Mouse (Mus musculus) midbrain, embryonic 11.5 days (tissue): ENCODE results near the gene R3hdm2. TPM values are rescaled to one million over a fixed set of nuclear protein-coding genes. Genes with fewer than 3 reads are reported as not detected.

ENCODE experiments used
- ATAC-seq: fragments of 200-750 bp; cut with Nextera tagmentation; 2 replicates; pipeline ENCODE4 v1.8.0; 2017; ENCODE audit warnings: moderate TSS enrichment, moderate library complexity; ENCODE audit not compliant: low FRiP score
- DNase-seq: peaks from one replicate; pipeline ENCODE4 v3.0.0; 2015; ENCODE audit warnings: low spot score; ENCODE audit errors: missing footprints
- H3K27ac ChIP-seq: fragments of 300-500 bp; sonication (generic); 2 replicates; pipeline ENCODE4 v1.5.1; 2014; ENCODE audit warnings: low read depth, low read length
- H3K27me3 ChIP-seq: fragments of 300-500 bp; sonication (generic); 2 replicates; pipeline ENCODE4 v1.6.1; 2014; ENCODE audit warnings: mild to moderate bottlenecking, low read length, moderate library complexity, mixed read lengths; ENCODE audit not compliant: control insufficient read depth, insufficient read depth
- H3K36me3 ChIP-seq: fragments of 300-500 bp; sonication (generic); 2 replicates; pipeline ENCODE4 v1.6.1; 2014; ENCODE audit warnings: mild to moderate bottlenecking, low read length, moderate library complexity, mixed read lengths; ENCODE audit not compliant: control insufficient read depth, insufficient read depth
- H3K4me1 ChIP-seq: fragments of 300-500 bp; sonication (generic); 2 replicates; pipeline ENCODE4 v1.6.1; 2014; ENCODE audit warnings: low read length; ENCODE audit not compliant: control insufficient read depth, insufficient read depth
- H3K4me2 ChIP-seq: fragments of 300-500 bp; sonication (generic); 2 replicates; pipeline ENCODE4 v1.6.1; 2014; ENCODE audit warnings: mild to moderate bottlenecking, moderate library complexity
- H3K4me3 ChIP-seq: fragments of 300-500 bp; sonication (generic); 2 replicates; pipeline ENCODE4 v1.5.1; 2014; ENCODE audit warnings: low read depth, low read length
- H3K9ac ChIP-seq: fragments of 300-500 bp; sonication (generic); 2 replicates; pipeline ENCODE4 v1.6.1; 2014; ENCODE audit warnings: low read length
- H3K9me3 ChIP-seq: fragments of 300-500 bp; sonication (generic); 2 replicates; pipeline ENCODE4 v1.6.1; 2016; ENCODE audit warnings: low read length; ENCODE audit not compliant: control insufficient read depth
- WGBS: fragments of 180-500 bp; shearing (Covaris S2); extraction: QIAGEN DNeasy Blood & Tissue Kit; methylation state at CpG from one replicate; pipeline ENCODE4 v1.1.7; 2014; 5-methylcytosine and 5-hydroxymethylcytosine counted together
- polyA plus RNA-seq: library from polyadenylated mRNA; unstranded; fragments of >200 nt; fragmentation: Nextera tagmentation; extraction: Ambion mirVana; gene quantifications from 2 replicates; pipeline ENCODE4 v1.2.1, GENCODE M21; 2014

R3hdm2 gene
- polyA plus RNA-seq, 1 experiment from 2014 or later, result 27.7 TPM

DNA sequence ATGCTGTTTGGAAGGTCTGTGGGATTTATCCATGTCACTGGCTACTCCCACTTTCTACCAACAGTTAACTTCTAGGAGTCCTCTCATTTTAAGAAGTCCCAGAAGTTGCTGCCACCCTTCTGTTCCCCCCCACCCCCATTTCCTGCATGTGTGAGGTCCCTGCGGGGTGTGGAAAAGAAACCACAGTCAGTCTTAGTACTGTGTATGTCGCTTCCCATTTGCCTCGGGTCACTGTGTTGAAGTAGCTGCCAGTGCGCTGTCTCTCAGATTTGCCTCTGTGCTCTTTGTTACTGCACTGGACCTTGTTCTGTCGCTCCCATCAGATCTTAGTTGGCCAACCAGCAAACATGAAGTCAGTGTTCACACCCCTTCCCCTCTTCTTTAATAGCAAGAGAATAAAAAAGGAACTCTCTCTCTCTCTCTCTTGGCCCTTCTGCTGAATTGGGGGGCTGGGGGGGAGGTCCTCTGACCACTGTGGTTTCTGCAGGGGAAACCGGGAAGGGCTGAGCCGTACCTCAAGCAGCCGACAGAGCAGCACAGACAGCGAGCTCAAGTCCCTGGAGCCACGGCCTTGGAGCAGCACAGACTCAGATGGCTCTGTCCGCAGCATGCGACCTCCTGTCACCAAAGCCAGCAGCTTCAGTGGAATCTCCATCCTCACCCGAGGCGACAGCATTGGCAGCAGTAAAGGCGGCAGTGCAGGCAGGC lies 91.3 kb downstream of the R3hdm2 start:
- 76% methylated on average over 15 of the region's 15 CpGs for WGBS
- no peaks in the 10 kb centered on the region for H3K27me3 ChIP-seq
- H3K4me3 ChIP-seq, result no peak overlapping the region
- H3K4me2 ChIP-seq, result no peak overlapping the region
- peaks cover 2% of the 10 kb centered on the region; the same call in 1 of the 2 replicates for H3K36me3 ChIP-seq
- H3K9me3 ChIP-seq, result no peaks in the 10 kb centered on the region
- no peak overlapping the region for H3K9ac ChIP-seq
- H3K27ac ChIP-seq, result no peak overlapping the region
- no peak for DNase-seq
- ATAC-seq, result no peak
- H3K4me1 ChIP-seq, result no peaks in the 10 kb centered on the region

DNA sequence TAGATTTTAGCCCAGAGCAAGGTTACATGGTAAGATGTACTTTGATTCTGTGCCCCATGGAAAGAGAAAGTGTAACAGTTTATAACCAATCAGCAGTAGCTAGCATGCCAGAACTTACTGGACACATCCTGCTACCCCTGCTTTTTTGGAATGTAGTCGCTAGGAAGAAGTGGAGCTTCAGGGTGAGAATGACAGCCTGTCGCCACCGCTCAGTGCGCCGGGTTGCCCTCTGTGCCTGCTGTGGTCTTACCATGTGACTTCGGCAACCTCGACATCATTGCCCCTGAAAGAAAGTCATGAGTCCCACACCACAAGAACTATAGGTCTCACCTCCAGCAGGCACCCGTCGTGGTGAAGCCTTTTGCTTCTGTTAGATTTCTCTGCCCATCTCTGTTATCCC lies 92.6 kb downstream of the R3hdm2 start:
- Histone ChIP-seq H3K9me3 (no peaks in the 10 kb centered on the region), H3K27ac (no peak overlapping the region), H3K4me3 (no peak overlapping the region), H3K4me2 (no peak overlapping the region), H3K9ac (no peak overlapping the region), H3K36me3 (peaks cover 2% of the 10 kb centered on the region; the same call in 1 of the 2 replicates), H3K27me3 (no peaks in the 10 kb centered on the region), H3K4me1 (no peaks in the 10 kb centered on the region)
- no peak for DNase-seq
- no peak for ATAC-seq
- whole genome bisulfite sequencing, result 87% methylated on average over 9 of the region's 9 CpGs

GRCm38 (mm10) chr10:127475175-127475574 lies 95.0 kb downstream of the R3hdm2 start:
- 94% methylated on average over 4 of the region's 4 CpGs for WGBS
- Histone ChIP-seq H3K9me3 (no peaks in the 10 kb centered on the region), H3K4me1 (no peaks in the 10 kb centered on the region), H3K4me3 (no peak overlapping the region), H3K9ac (no peak overlapping the region), H3K27me3 (no peaks in the 10 kb centered on the region), H3K4me2 (no peak overlapping the region), H3K36me3 (peaks cover 2% of the 10 kb centered on the region; the same call in 1 of the 2 replicates), H3K27ac (no peak overlapping the region)
- DNase-seq (no peak), ATAC-seq (no peak)

DNA sequence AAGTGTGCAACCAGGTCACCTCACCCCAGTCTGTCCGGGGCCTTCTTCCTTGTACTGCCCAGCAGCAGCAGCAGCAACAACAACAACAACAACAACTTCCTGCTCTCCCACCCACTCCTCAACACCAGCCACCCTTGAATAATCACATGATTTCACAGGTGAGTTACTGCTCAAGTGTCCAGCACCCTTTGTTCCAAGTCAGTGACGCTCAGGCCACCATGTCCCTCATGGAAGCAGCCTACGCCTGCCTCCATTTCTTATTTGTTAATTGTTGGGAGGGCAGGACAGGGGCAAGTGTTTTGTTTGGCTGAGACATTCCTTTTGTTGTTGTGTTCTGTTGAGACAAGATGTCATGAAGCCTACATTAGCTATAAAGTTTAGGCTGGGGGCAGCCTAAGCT lies 96.4 kb downstream of the R3hdm2 start:
- 92% methylated on average over 3 of the region's 3 CpGs for whole genome bisulfite sequencing
- Histone ChIP-seq H3K9ac (no peak overlapping the region), H3K4me2 (no peak overlapping the region), H3K27me3 (no peaks in the 10 kb centered on the region), H3K36me3 (no peaks in the 10 kb centered on the region), H3K4me1 (no peaks in the 10 kb centered on the region), H3K9me3 (no peaks in the 10 kb centered on the region), H3K4me3 (no peak overlapping the region), H3K27ac (no peak overlapping the region)
- DNase-seq (peak; percentile 26), ATAC-seq (no peak)

DNA sequence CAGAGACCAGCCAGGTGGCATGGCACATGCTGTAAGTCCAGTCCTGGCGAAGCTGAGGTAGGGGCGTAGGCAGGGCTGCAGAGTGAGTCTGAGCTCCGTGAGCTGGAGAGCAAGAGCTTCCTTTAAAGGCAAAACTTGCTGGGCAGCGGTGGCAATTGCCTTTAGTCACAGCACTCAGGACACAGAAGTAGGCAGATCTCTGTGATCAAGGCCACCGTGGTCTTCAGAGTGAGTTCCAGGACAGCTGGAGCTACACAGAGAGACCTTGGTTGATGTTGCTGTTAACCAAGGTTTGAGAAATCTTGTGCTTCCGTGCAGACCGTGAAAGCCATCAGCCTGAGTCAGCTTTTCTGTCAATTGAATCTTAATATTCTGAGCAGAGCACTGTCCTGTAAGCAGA lies 97.2 kb downstream of the R3hdm2 start:
- Histone ChIP-seq H3K36me3 (no peaks in the 10 kb centered on the region), H3K27me3 (no peaks in the 10 kb centered on the region), H3K27ac (no peak overlapping the region), H3K4me2 (no peak overlapping the region), H3K9ac (no peak overlapping the region), H3K4me1 (no peaks in the 10 kb centered on the region), H3K9me3 (no peaks in the 10 kb centered on the region), H3K4me3 (no peak overlapping the region)
- 84% methylated on average over 7 of the region's 7 CpGs for WGBS
- ATAC-seq (no peak), DNase-seq (no peak)

GRCm38 (mm10) chr10:127479131-127479530 lies 99.0 kb downstream of the R3hdm2 start:
- ATAC-seq (no peak), DNase-seq (peak; percentile 83)
- Histone ChIP-seq H3K4me2 (no peak overlapping the region), H3K36me3 (no peaks in the 10 kb centered on the region), H3K27me3 (no peaks in the 10 kb centered on the region), H3K9ac (no peak overlapping the region), H3K9me3 (no peaks in the 10 kb centered on the region), H3K4me1 (no peaks in the 10 kb centered on the region), H3K27ac (no peak overlapping the region), H3K4me3 (no peak overlapping the region)
- WGBS, result 94% methylated on average over 4 of the region's 4 CpGs

DNA sequence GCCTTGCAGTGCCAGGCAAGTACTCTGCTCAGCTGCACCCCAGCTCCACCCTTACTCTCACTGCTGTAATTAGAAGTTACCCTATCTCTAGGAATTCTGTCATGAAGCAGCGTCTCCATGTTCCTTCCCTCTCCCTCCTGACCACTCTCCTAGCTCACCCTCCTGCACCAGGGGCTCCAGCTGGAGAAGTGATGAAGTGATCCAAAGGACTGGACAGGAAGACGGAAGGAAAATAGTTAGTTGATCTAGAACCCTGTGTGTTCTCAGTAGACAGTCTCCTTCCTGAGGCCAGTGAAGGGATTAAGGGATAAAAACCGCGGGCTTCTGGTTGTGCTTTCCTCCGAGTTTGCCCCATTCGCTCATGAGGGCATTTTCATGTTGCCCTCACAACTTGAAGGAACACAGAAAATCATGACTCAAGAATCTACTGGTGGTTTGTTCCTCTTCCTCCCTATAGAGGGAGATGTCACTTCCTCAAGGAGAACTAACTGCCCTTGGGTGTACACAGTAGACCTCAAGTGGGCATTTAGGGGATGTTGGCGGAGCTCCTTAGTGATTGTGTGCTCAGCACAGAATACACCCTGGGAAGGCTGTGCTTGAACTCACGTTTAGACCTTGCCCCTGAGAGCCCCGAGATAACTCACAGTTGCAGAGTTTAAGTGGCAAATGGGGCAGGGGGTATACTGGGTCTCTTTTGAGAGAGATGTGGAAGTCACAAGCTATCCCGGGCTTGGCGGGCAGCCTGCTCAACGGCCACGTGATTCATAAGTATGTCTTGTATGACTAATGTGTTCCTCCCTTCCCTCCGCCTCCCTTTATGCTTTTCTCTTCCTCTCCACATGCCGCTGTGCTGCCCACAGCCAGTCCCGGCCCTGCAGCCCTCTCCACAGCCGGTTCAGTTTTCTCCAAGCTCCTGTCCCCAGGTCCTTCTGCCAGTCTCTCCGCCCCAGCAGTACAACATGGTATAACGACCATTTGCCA lies 101.0 kb downstream of the R3hdm2 start:
- no peak for ATAC-seq
- no peaks in the 10 kb centered on the region for H3K9me3 ChIP-seq
- no peaks in the 10 kb centered on the region for H3K36me3 ChIP-seq
- no peaks in the 10 kb centered on the region for H3K27me3 ChIP-seq
- H3K4me1 ChIP-seq, result no peaks in the 10 kb centered on the region
- 90% methylated on average over 19 of the region's 19 CpGs for WGBS
- DNase-seq, result peak; percentile 45
- no peak overlapping the region for H3K27ac ChIP-seq
- H3K4me3 ChIP-seq, result no peak overlapping the region
- no peak overlapping the region for H3K9ac ChIP-seq
- H3K4me2 ChIP-seq, result no peak overlapping the region

DNA sequence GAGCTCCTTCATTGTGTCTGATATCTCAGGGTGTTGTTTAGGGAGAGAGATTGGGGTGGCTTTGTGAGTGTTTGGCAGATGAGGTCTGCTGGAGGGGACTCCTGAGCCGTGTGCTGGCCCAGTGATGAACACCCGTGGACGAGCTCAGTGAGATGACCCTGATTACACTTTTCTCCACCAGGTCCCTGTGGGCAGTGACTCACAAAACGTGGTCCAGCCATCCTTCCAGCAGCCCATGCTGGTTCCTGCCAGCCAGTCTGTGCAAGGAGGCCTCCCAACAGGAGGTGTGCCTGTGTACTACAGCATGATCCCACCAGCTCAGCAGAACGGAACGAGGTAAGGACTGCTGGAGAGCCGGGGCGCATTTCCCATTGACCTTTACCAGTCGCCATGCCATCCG lies 105.1 kb downstream of the R3hdm2 start:
- no peak overlapping the region for H3K27ac ChIP-seq
- no peaks in the 10 kb centered on the region for H3K9me3 ChIP-seq
- H3K9ac ChIP-seq, result no peak overlapping the region
- H3K4me1 ChIP-seq, result no peaks in the 10 kb centered on the region
- no peaks in the 10 kb centered on the region for H3K27me3 ChIP-seq
- no peak overlapping the region for H3K4me3 ChIP-seq
- H3K36me3 ChIP-seq, result peaks cover 6% of the 10 kb centered on the region
- no peak for ATAC-seq
- 91% methylated on average over 10 of the region's 10 CpGs for WGBS
- no peak overlapping the region for H3K4me2 ChIP-seq
- DNase-seq, result no peak

GRCm38 (mm10) chr10:127488856-127489255 lies 108.7 kb downstream of the R3hdm2 start:
- no peaks in the 10 kb centered on the region for H3K27me3 ChIP-seq
- H3K9ac ChIP-seq, result no peak overlapping the region
- no peaks in the 10 kb centered on the region for H3K4me1 ChIP-seq
- no peak overlapping the region for H3K27ac ChIP-seq
- WGBS, result 91% methylated on average over 7 of the region's 7 CpGs
- no peak overlapping the region for H3K4me2 ChIP-seq
- ATAC-seq (no peak), DNase-seq (no peak)
- no peaks in the 10 kb centered on the region for H3K9me3 ChIP-seq
- no peak overlapping the region for H3K4me3 ChIP-seq
- H3K36me3 ChIP-seq, result peaks cover 12% of the 10 kb centered on the region
